Mouse (Mus musculus): ENCODE measurements around the gene Rbm4b. TPM values are rescaled to one million over a fixed set of nuclear protein-coding genes. Genes with fewer than 3 reads are reported as not detected.

Gene Rbm4b
- polyA plus RNA-seq (2015; fragmentation: Nextera tagmentation; extraction: Ambion mirVana) = 38.5 and 41.6 TPM in 2 replicates

GRCm38 (mm10) chr19:4756193-4756911, at the start of gene Rbm4b:
TSS of gene Rbm4b (plus strand) at chr19:4756497.
- H3K9me3 ChIP-seq (ENCODE audit: control insufficient read depth, low read length) = no peaks in the 10 kb centered on the region
- peak within 1 kb of the TSS; percentile 80 for H3K4me2 ChIP-seq (ENCODE audit: low read depth, low read length)
- peak; percentile 97 for ATAC-seq
- H3K4me1 ChIP-seq (ENCODE audit: control insufficient read depth, insufficient read depth, low read length) = peaks cover 9% of the 10 kb centered on the region
- no peaks in the 10 kb centered on the region for H3K27me3 ChIP-seq (replicated peaks; ENCODE audit: control insufficient read depth, insufficient read depth, low read length)
- H3K4me3 ChIP-seq (ENCODE audit: low read length) = peak within 1 kb of the TSS; percentile 63
- H3K9ac ChIP-seq (ENCODE audit: low read depth, low read length) = peak within 1 kb of the TSS; percentile 80
- under 1% methylated on average over 63 of the region's 65 CpGs for WGBS
- H3K27ac ChIP-seq (ENCODE audit: low read length) = peak within 1 kb of the TSS; percentile 96
- no peaks in the 10 kb centered on the region for H3K36me3 ChIP-seq (ENCODE audit: control insufficient read depth, insufficient read depth, low read length)

GRCm38 (mm10) chr19:4708765-4709164, 47.5 kb upstream of the Rbm4b start:
- ATAC-seq = no peak
- peaks cover 6% of the 10 kb centered on the region; the same call in 1 of the 2 replicates for H3K4me1 ChIP-seq (ENCODE audit: control insufficient read depth, insufficient read depth, low read length)
- H3K27ac ChIP-seq (ENCODE audit: low read length) = no peak overlapping the region
- no peaks in the 10 kb centered on the region for H3K36me3 ChIP-seq (ENCODE audit: control insufficient read depth, insufficient read depth, low read length)
- no peak overlapping the region for H3K4me3 ChIP-seq (ENCODE audit: low read length)
- H3K27me3 ChIP-seq (replicated peaks; ENCODE audit: control insufficient read depth, insufficient read depth, low read length) = peaks cover 35% of the 10 kb centered on the region
- 74% methylated on average over 10 of the region's 10 CpGs for WGBS
- H3K4me2 ChIP-seq (ENCODE audit: low read depth, low read length) = no peak overlapping the region
- H3K9me3 ChIP-seq (ENCODE audit: control insufficient read depth, low read length) = no peaks in the 10 kb centered on the region
- H3K9ac ChIP-seq (ENCODE audit: low read depth, low read length) = no peak overlapping the region

- ATAC-seq = no peak
- H3K9me3 ChIP-seq (ENCODE audit: control insufficient read depth, low read length) = no peaks in the 10 kb centered on the region
- peaks cover 43% of the 10 kb centered on the region for H3K27me3 ChIP-seq (replicated peaks; ENCODE audit: control insufficient read depth, insufficient read depth, low read length)
- H3K9ac ChIP-seq (ENCODE audit: low read depth, low read length) = peak within 1 kb of the TSS; percentile 45
- H3K4me2 ChIP-seq (ENCODE audit: low read depth, low read length) = peak within 1 kb of the TSS; percentile 86
- H3K4me3 ChIP-seq (ENCODE audit: low read length) = peak within 1 kb of the TSS; percentile 49
- 15% methylated on average over 13 of the region's 13 CpGs for WGBS
- H3K4me1 ChIP-seq (ENCODE audit: control insufficient read depth, insufficient read depth, low read length) = peaks cover 6% of the 10 kb centered on the region; the same call in 1 of the 2 replicates
- no peaks in the 10 kb centered on the region for H3K36me3 ChIP-seq (ENCODE audit: control insufficient read depth, insufficient read depth, low read length)
- no peak within 1 kb of the TSS for H3K27ac ChIP-seq (ENCODE audit: low read length)
These were observed 45.1 kb upstream of the Rbm4b start, which contains the start of gene Sptbn2 for GRCm38 (mm10) chr19:4711098-4711600. TSS of gene Sptbn2 (plus strand) at chr19:4711167.

GRCm38 (mm10) chr19:4711601-4712155, 44.6 kb upstream of the Rbm4b start:
- Histone ChIP-seq H3K27me3 (replicated peaks; ENCODE audit: control insufficient read depth, insufficient read depth, low read length) (peaks cover 43% of the 10 kb centered on the region), H3K9me3 (ENCODE audit: control insufficient read depth, low read length) (no peaks in the 10 kb centered on the region), H3K4me2 (ENCODE audit: low read depth, low read length) (peak overlapping the region; percentile 86), H3K27ac (ENCODE audit: low read length) (no peak overlapping the region), H3K9ac (ENCODE audit: low read depth, low read length) (peak overlapping the region; percentile 45), H3K4me3 (ENCODE audit: low read length) (peak overlapping the region; percentile 49), H3K36me3 (ENCODE audit: control insufficient read depth, insufficient read depth, low read length) (no peaks in the 10 kb centered on the region), H3K4me1 (ENCODE audit: control insufficient read depth, insufficient read depth, low read length) (peaks cover 6% of the 10 kb centered on the region; the same call in 1 of the 2 replicates)
- WGBS = 2% methylated on average over 58 of the region's 65 CpGs
- ATAC-seq = peak; percentile 28; the same call in 1 of the 2 replicates

GRCm38 (mm10) chr19:4712156-4712780, 44.0 kb upstream of the Rbm4b start:
- peak overlapping the region; percentile 49 for H3K4me3 ChIP-seq (ENCODE audit: low read length)
- H3K4me1 ChIP-seq (ENCODE audit: control insufficient read depth, insufficient read depth, low read length) = peaks cover 6% of the 10 kb centered on the region; the same call in 1 of the 2 replicates
- H3K9ac ChIP-seq (ENCODE audit: low read depth, low read length) = peak overlapping the region; percentile 45
- H3K27ac ChIP-seq (ENCODE audit: low read length) = no peak overlapping the region
- no peaks in the 10 kb centered on the region for H3K36me3 ChIP-seq (ENCODE audit: control insufficient read depth, insufficient read depth, low read length)
- H3K9me3 ChIP-seq (ENCODE audit: control insufficient read depth, low read length) = no peaks in the 10 kb centered on the region
- whole genome bisulfite sequencing = under 1% methylated on average over 60 of the region's 60 CpGs
- no peak for ATAC-seq
- peak overlapping the region; percentile 86 for H3K4me2 ChIP-seq (ENCODE audit: low read depth, low read length)
- peaks cover 43% of the 10 kb centered on the region for H3K27me3 ChIP-seq (replicated peaks; ENCODE audit: control insufficient read depth, insufficient read depth, low read length)

GRCm38 (mm10) chr19:4712781-4713526, 43.3 kb upstream of the Rbm4b start:
- Histone ChIP-seq H3K27me3 (replicated peaks; ENCODE audit: control insufficient read depth, insufficient read depth, low read length) (peaks cover 43% of the 10 kb centered on the region), H3K4me3 (ENCODE audit: low read length) (peak overlapping the region; percentile 49), H3K9ac (ENCODE audit: low read depth, low read length) (peak overlapping the region; percentile 45; the same call in 1 of the 2 replicates), H3K27ac (ENCODE audit: low read length) (no peak overlapping the region), H3K36me3 (ENCODE audit: control insufficient read depth, insufficient read depth, low read length) (no peaks in the 10 kb centered on the region), H3K4me2 (ENCODE audit: low read depth, low read length) (peak overlapping the region; percentile 86), H3K9me3 (ENCODE audit: control insufficient read depth, low read length) (no peaks in the 10 kb centered on the region), H3K4me1 (ENCODE audit: control insufficient read depth, insufficient read depth, low read length) (peaks cover 6% of the 10 kb centered on the region; the same call in 1 of the 2 replicates)
- ATAC-seq = no peak
- WGBS = 50% methylated on average over 13 of the region's 13 CpGs

- H3K4me3 ChIP-seq (ENCODE audit: low read length) = no peak overlapping the region
- peaks cover 6% of the 10 kb centered on the region; the same call in 1 of the 2 replicates for H3K4me1 ChIP-seq (ENCODE audit: control insufficient read depth, insufficient read depth, low read length)
- no peak overlapping the region for H3K4me2 ChIP-seq (ENCODE audit: low read depth, low read length)
- no peak overlapping the region for H3K9ac ChIP-seq (ENCODE audit: low read depth, low read length)
- H3K9me3 ChIP-seq (ENCODE audit: control insufficient read depth, low read length) = no peaks in the 10 kb centered on the region
- ATAC-seq = no peak
- WGBS = 73% methylated on average over 3 of the region's 3 CpGs
- H3K27ac ChIP-seq (ENCODE audit: low read length) = no peak overlapping the region
- peaks cover 43% of the 10 kb centered on the region for H3K27me3 ChIP-seq (replicated peaks; ENCODE audit: control insufficient read depth, insufficient read depth, low read length)
- no peaks in the 10 kb centered on the region for H3K36me3 ChIP-seq (ENCODE audit: control insufficient read depth, insufficient read depth, low read length)
These were observed 42.4 kb upstream of the Rbm4b start for GRCm38 (mm10) chr19:4713886-4714285.

- H3K27ac ChIP-seq (ENCODE audit: low read length) = no peak overlapping the region
- no peaks in the 10 kb centered on the region for H3K36me3 ChIP-seq (ENCODE audit: control insufficient read depth, insufficient read depth, low read length)
- H3K27me3 ChIP-seq (replicated peaks; ENCODE audit: control insufficient read depth, insufficient read depth, low read length) = peaks cover 24% of the 10 kb centered on the region
- H3K4me1 ChIP-seq (ENCODE audit: control insufficient read depth, insufficient read depth, low read length) = peaks cover 11% of the 10 kb centered on the region; the same call in 1 of the 2 replicates
- WGBS = 94% methylated on average over 14 of the region's 14 CpGs
- no peak overlapping the region for H3K9ac ChIP-seq (ENCODE audit: low read depth, low read length)
- no peak overlapping the region for H3K4me3 ChIP-seq (ENCODE audit: low read length)
- H3K4me2 ChIP-seq (ENCODE audit: low read depth, low read length) = no peak overlapping the region
- H3K9me3 ChIP-seq (ENCODE audit: control insufficient read depth, low read length) = no peaks in the 10 kb centered on the region
- no peak for ATAC-seq
These were observed 39.5 kb upstream of the Rbm4b start for GRCm38 (mm10) chr19:4716756-4717155.
